Mouse (Mus musculus): ENCODE measurements at regions not wholly inside any gene's neighbourhood (a gene's known extent, or its start where the extent isn't known, plus 50 kb on each side); places are given as distances from the start of the nearest gene placed in this dataset.

DNA sequence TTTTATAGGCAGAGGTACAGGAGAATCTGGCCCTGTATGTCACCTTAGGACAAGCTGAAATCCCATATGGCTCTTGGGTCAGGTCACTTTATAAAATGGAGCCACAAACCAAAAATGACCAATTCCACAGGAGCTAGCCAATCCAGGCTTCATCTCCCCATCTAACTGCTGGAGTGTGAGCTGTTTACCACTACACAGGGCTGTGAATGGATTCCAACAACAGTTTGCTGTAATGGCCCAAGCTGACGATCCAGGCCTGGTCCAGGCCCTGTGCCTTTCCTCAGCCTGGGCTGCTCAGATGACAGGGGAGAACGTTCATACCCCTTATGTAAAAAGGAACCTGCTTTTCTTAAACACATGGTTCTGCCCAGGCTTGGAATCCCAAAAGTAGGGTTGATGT lies 55.5 kb upstream of the Gm7358 start:
- TF ChIP-seq CTCF (IDR thresholded peaks at IDR 0.05; ENCODE audit: control insufficient read depth, insufficient read depth, insufficient replicate concordance, low read depth, low read length) (no peak), POLR2A (IDR thresholded peaks at IDR 0.05; ENCODE audit: control insufficient read depth, low read depth, low read length) (no peak)
